Mouse (Mus musculus) lung, postnatal 14 days (tissue): Measurements from ENCODE around the gene Scarf1.
A peak's percentile ranks its signal among the peaks of the same experiment; 100 is the strongest.

Source experiments
- DNase-seq: peaks from one replicate; pipeline ENCODE4 v3.0.0; 2021

Scarf1 gene

DNA sequence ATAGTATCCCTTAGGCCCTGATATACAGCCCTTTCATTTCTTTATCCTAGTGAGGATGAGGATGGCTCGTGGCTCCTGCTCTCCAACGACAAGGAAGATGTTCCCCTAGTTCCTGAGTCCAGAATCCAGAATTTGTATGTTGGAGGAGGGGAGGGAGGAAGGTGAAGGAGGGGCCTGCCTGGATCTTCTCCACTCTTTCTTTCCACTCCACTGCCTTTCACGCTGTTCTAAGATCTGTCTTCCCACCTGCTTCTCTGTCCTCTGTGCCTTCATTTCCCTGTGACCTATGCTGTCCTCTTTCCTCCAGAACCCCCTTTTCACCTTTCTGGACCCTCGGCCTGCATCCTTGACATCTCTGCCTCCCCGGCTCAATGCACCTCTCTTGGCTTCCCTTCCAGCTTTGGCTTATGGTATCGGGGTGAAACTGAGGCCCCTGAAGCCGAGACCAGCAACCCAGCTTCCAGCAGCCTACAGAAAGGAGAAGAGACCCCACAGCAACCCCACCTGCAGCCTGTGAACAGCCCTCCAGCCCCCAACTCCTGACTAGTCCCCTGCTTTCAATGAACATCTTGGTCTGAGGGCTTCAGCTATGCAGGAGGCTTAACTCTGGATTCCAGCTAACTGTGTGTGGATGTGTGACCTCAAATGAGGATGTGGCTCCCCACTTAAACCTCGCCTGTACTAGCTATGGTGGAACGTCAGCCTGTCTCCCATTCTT is 880 bp upstream of the Scarf1 start:
- no peak for DNase-seq

DNA sequence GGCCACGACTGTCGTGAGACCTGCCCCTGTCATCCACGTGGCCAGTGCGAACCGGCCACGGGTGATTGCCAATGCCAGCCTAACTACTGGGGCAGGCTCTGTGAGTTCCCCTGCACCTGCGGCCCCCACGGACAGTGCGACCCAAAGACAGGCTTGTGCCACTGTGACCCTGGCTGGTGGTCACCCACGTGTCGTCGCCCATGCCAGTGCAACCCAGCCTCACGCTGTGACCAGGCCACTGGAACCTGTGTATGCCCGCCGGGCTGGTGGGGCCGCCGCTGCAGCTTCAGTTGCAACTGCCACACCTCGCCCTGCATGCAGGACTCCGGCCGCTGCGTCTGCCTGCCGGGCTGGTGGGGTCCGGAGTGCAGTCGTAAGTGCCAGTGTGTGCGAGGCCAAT is 1.8 kb downstream of the Scarf1 start:
- no peak for DNase-seq

DNA sequence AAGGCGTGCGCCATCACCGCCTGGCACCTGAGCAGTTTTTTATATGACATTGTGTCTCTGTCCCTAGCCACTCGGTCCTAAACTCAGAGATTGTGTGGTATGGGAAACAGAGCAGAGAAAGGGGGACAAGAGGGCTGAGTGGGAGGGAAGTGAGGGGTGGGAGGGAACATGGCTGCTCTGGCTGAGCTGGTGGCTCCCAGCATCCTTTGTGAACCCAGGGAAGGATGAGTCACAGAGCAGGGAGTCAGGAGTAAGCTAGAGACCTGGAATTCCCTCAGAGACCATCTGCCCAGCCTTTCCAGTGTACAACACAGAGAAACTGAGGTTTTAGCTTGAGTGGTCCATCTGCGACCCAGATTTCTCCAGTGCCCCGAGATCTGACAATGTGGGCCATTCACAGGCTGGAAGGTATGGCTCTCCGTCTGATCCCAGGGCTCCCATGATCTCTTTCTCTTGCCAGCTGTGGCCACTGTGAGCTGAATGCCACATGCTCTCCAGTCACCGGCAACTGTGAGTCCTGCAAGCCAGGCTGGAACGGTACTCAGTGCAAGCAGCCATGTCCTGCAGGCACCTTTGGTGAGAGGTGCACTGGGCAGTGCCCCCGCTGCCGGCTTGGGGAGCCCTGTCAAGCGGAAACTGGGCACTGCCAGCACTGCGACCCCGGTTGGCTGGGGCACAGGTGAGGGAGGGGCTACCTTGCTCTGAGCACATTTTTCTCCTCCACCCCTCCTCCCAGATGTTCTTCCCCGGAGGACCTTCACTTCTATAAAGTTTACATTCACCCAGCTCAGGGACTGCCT is 6.7 kb downstream of the Scarf1 start:
- DNase-seq, result no peak

DNA sequence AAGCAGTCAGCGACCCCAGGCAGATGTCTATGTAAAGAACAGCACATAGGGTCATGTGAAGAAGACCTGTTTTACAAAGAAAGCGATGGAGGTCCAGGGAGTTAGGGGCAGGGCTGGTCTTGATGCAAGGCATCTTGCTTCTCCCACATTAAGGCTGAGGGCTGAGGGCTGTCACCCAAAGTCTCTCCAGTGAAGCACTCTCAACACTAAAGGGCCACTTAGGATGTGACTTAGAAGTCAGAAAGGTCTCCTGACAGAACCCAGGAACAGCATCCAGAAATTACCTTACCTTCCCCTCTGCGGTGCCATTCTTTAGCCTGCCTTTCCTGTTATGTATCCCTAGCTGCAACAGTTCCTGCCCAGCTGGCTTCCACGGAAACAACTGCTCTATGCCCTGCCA is 8.3 kb downstream of the Scarf1 start:
- DNase-seq, result no peak

DNA sequence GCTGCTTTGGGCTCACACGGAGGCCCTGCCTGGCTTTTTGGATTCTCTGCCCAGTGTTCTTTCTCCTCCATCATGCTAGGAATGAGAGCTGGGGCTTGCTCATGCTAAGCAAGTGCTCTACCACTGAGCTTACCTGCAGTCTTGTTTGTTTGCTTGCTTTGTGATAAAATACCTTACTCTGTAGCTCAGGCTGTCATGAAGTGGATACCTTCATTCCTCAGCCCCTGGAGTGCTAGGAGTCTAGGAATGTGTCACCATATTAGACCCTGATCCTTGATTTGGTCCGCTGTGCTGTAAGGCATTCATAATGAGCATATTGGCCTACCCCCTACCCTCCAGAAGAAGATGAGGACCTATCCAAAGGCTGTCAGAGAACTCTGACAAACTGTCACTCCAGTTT is 9.5 kb downstream of the Scarf1 start:
- DNase-seq, result no peak

DNA sequence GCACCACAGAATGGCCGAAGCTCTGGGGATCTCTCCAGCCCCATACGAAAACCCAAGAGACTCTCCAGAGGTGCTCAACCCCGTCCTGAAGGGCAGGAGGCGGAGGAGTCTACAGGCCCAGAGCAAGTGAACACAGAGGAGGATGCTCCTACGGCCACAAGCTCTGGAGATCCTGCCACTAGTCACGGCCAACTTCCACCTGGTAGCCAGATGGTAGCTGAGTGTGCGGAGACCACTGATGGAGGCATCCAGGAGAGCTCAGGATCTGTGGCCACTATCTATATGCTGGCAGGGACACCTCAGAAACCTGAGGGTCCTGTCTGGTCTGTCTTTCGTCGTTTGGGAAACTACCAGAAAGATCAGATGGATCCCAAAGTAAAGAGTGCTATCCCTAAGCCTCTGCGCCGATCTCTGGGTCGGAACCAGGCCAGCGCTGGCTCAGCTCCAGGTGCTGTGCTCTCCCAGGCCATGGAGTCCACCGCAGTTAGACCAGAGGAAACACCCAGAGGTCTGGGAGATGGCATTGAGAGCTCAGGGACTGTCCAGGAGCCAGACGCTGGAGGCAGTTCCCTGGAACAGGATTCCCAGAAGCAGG is 12.3 kb downstream of the Scarf1 start:
- no peak for DNase-seq

DNA sequence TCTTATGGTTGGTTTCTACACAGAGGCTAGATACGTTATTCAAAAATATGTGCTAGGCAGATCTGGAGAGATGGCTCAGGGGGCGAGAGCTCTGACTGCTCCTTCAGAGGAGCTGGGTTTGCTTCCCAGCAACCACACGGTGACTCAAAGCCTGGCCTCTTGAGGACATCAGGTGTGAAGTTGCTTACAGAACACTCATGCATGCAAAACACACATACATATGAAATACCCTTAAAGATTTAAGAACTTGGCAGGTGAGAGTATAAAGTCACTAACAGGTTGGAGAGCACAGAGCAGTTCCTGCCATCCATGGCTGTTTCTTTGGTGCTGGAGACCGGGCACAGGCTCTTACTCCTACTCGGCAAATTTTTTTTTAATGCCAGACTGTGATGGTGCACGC is 13.6 kb downstream of the Scarf1 start:
- no peak for DNase-seq

DNA sequence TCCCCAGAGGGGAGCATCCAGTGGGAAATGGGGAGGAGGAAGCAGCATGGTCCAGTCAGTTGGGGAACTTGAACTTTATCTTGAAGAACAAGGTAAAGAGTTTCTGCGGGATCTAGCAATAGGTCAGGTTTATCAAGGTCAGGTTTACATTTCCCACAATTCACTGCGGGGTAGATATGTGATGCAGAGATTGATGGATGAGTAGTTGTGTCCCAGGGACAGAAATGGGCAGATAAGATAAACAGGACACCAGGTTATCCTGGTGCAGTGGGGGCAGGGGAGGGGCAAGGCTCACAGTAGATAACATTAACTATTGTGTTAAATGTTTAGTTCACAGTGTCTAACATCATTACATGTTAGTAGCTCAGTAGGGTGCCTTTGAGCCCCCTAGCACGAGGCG is 16.4 kb downstream of the Scarf1 start:
- no peak for DNase-seq

DNA sequence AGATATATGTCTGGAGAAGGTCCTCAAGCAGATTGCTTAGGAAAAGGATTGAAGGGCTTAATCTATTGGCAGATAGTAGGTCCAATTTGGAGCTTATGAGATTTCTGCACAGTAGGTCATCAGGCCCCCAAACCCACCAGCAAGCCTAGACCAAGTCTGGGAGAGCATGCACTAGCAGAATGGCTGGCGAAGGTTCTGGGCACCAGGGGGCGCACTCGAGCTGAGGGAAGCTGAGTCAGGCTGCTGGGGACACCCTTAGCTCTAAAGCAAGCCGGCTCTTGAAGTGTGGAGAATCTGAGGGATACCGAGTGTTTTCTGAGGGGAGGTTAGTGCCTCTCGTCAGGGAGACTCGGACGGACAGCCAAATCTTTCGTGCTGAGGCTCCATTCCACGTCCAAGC is 17.0 kb downstream of the Scarf1 start:
- peak; percentile 100 for DNase-seq

DNA sequence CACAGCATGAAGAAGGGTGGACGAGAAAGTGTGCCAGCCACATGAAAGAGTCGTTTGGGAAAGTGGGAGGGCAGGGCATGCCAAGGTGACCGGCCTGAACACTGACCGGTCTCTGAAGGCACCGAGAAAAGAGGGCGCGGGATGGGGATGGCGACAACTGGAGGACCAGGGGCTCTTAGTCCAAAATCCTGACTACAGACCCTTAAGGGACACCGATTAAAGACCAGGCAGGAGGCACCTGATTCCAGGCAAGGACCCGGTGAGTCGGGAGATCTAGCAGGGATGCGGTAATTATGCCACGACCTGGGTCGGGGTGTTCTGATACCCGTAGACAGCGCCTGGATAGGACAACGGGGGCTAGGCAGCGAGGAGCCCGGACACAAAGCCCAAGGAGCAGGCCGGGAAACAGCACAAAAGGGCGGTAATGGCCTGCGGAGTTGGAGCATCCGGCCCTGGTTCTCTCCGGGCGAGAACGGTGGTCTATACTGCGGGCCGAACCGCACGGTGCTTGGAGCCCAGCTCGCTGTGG is 17.6 kb downstream of the Scarf1 start:
- no peak for DNase-seq

DNA sequence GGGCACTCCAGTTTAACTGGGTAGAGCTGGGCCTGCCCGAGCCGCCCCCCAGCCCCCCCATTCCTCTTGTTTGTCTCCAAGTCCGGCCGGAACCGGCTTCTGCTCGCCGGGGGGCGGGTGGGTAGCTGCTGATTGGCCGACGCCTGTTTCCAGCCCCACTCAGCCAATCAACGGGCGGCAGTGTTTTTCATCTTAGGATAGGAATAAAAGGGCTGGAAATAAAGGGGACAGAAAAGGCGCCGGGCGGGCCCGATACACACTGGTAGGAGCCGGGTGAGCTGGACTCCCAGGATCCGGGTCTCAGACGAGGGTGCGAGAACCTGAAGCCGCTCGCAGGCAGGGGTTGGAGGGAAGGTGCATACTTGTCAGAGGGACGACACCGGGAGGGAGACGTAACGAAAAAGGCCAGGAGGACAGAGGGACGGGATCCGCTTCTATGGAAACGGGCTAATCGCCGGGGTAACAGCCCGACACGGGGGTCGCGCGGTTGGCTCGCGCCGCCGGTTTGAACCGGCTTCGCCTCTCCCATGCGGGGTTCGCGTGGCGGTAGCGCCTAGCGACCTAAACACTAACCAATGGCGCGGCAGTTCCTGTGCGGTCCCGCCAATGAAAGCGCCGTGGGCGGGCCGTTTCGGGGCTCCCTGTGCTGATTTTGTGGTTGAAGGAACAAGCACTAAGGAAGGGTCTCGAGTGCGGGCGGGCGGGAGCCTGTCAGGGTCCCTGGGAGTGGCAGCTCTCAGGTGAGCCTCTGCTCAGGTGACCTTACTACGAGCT is 18.3 kb downstream of the Scarf1 start, which contains the start of gene Slc43a2:
TSS of gene Slc43a2 (plus strand) at position 226 of the 774 bp plus-strand sequence.
- DNase-seq, result peak; percentile 93

DNA sequence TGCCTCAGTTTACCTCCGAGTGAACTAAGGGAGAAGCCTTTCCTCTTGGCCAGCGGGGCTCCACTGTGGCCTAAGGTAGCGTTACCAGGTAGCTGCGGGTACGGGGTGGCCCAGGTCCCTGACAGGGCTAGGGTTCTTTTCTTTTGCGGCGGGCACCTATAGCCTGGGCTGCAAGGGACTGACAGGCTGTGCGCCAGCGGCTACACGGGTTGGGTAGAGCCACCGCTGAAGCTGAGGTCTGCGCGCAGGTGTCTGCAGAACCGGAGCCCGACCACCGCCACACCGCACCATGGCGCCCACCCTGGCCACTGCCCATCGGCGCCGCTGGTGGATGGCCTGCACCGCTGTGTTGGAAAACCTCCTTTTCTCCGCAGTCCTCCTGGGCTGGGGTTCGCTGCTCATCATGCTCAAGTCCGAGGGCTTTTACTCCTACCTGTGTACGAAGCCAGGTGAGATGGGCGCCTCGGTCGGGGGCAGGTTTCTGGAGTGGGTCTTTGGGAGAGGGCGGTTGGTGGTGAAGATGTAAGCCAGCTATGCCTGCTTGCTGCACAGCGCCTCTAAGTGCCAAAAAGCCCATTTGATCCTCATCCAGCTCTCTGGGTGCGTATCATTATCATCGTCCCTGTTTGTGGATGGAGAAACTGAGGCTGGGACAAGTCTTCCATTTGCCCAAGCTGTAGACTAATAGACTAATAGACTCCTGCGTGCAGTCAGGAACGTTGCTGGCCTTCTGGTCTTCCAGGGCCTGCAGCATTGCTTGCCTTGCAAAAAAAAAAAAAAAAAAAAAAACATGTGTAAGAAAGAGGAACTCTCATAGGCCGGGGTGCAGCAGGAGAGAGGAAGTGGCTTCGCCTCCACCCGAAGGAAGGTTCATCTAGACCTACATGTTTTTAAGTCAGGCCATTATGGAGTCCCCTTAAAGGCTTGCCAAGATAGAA is 19.3 kb downstream of the Scarf1 start:
- DNase-seq, result no peak

DNA sequence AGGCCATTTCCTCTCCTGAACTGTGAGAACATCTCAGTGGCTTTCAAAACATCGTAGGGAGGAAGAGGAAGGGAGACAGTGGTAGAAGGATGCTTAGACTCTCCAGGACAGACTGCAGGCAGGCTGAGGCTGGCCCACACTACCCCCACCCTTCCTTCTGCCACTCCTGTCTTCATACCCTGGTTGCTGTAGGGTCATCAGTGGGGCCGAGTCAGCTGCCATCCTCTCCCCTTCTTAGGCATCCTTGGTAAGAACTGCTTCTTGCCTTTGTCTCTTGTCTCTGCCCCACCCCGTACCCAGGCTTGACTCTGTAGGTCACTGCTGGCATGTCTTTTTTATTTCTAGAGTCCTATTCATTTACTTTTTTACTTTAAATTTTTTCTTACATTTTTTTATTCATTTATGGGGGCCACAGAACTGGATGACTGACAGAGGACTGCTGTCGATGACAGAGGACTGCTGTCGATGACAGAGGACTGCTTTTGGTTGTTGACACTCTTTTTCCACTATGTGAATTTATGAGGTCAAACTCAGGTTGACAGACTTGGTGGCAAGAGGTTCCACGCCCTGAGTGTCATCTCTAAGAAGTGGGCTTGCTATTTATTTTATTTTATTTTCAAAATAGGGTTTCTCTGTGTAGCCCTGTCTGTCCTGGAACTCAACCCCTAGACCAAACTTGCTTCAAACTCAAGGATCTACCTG is 20.1 kb downstream of the Scarf1 start:
- DNase-seq, result no peak

DNA sequence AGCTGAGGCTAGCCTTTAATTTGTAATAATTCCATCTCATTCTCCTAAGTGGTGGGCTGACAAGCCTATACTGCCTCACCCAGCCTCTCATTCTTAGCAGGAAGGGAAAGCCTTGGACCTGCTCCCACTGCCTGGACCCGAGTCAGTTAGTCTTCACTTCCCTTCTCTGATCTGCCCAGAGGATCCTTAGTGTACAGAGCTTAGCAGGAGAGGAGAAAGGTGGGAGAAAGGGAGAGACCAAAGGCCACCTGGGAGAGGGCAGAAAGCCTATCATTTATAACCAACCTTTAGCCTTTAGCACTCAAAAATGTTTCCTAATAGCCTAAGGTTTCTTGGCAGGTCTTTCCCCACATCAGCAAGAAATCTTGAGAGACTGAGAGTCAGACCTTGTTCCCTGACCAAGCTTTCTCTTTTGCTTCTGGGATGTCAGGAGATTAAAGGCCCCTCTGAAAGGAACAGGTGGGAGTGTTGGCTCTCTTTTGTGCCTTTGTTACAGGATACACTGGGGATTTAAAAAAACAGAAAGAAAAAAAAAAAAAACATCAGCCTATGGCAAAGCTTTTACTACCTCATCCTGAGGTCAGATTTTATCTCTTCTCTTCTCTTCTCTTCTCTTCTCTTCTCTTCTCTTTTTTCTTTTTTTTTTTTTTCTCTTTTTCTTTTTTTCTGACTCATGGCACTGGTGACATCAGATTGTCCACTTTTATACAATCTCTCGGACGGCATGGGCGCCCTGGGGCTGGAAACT is 21.1 kb downstream of the Scarf1 start:
- DNase-seq, result no peak

DNA sequence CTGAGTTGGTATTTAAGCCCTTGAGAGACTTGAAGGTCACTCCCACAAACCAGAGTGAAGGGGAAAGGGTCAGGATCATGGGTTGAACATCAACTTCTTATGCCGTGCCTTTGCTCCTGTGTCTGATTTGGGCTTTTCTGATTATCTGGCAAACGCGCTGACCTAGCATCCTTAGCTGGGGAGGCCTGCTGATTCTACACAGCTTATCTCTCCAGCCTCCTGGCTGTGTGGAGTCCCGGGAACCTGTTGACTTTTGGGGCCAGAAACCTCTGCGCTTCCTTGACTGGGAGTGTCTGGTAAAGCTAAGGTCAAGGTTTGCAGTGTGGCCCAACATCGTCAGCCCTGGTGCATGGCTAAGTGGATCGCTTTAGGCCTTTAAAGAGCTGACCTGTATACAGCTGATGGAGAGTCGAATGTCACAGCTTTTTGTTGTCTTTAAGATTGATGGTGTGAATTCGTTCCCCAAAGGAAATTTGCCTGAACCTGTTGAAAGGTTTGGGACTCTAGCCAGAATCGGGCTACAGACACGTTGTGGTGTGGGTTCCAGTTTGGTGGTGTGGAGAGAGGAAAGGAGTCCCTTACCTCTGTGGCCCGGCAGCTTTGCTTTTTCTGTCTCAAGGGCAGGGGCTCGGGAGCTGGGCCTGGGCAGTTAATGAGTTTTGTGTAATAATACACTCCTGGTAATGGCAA is 21.9 kb downstream of the Scarf1 start:
- DNase-seq, result no peak

DNA sequence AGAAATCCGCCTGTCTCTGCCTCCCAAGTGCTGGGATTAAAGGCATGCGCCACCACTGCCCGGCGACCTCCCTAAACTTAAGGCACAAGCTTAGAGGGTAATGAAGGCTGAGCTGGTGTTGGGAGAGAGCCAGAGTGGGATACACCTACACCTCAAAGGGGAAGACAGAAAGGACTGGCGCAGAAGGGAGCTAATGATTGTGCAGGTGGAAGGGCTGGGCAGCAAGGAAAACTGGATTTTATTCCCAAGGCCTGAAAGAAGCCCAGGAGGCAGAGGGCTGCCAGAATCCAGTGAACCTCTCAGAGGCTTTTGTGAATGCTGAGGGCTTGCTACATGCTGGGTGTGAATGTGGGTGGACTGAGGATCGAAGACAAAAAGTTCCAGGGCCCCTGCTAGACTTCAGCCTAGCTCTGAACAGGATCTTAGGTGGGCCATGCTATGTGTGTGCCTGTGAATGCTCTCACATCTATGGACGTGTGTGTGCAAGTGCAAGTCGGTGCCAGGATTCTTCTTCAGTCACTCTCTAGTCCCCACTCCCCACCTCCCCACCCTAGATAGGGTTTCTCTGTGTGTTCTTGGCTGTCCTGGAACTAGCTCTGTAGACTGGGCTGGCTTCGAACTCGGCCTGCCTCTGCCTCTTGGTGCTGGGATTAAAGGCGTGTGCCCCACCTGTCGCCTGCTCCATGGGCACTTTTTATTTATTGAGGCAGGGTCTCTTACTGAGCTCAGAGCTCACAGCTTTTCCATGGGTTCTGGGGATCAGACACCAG is 23.1 kb downstream of the Scarf1 start:
- no peak for DNase-seq

DNA sequence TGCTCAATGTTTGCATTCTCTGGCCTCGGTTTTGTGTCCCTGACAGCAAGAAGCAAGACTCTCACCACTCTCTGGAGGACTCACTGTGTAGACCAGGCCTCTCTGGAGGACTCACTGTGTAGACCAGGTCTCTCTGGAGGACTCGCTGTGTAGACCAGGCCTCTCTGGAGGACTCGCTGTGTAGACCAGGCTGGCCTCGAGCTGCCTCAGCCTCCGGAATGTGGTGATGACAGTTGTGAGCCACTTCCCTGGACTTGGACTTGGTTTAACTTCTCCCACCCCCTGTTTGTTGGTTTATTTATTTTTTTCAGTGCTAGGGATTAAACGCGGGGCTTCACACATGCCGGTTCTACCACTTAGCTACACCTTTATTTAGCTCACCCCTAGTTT is 23.7 kb downstream of the Scarf1 start:
- no peak for DNase-seq

DNA sequence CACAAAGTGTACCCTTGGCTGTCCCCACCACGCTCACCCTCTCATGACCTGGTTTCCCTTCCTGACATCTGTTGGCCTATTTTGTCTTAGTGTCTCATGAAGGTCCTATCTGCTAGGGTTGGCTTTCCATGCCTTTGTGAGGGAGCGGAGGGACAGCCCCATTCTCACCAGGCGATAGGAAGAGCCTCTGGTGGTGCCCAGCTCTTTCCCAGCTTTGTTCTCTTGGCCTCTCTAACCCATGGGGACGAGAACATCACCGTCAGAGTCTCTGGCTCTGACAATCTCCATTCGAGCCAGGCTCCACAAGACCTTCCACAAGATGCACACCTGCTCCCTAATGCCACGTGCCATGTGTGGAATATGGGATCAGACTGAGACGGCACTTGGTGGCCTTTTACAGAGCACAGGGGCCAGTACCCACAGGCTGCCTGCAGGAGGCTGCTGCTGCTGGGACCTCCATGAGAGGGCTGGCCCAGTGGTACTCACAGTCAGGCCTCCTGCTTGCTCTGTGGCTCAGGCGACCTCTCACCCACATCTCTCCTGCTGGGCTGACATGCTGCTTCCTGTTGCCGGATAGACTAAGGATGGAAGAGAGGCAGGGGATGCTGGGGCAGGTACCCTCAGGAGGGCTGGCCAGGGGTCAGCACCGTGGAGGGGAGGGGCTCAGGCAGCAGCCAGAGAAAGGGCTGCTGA is 24.3 kb downstream of the Scarf1 start:
- DNase-seq, result no peak
